Mouse (Mus musculus) liver, embryonic 14.5 days (tissue): ENCODE measurements around the gene Syn2. TPM values are rescaled to one million over a fixed set of nuclear protein-coding genes. Genes with fewer than 3 reads are reported as not detected.

ENCODE experiments used
- ATAC-seq: fragments of 200-750 bp; cut with Nextera tagmentation; 2 replicates; pipeline ENCODE4 v1.8.0; 2017; ENCODE audit warnings: moderate number of reproducible peaks, mild to moderate bottlenecking, moderate library complexity; ENCODE audit not compliant: insufficient read depth
- DNase-seq, 3 experiments: peaks; one replicate each; pipeline ENCODE4 v3.0.0-alpha.2; 2012 to 2013; ENCODE audit warnings: low read depth in 3 of 3, low spot score in 3 of 3
- H3K27ac ChIP-seq: fragments of 300-500 bp; sonication (generic); 2 replicates; pipeline ENCODE4 v1.5.1; 2014; ENCODE audit warnings: moderate library complexity, mild to moderate bottlenecking, control low read depth, inconsistent platforms
- H3K27me3 ChIP-seq: fragments of 300-500 bp; sonication (generic); 2 replicates; pipeline ENCODE4 v1.6.1; 2014; ENCODE audit warnings: mild to moderate bottlenecking, low read length, moderate library complexity; ENCODE audit not compliant: control insufficient read depth, insufficient read depth
- H3K36me3 ChIP-seq: fragments of 300-500 bp; sonication (generic); replicated peaks from 2 replicates; pipeline ENCODE4 v1.6.1; 2014; ENCODE audit warnings: low read depth; ENCODE audit not compliant: control insufficient read depth, insufficient read depth
- H3K4me1 ChIP-seq, 2 experiments: fragments of 200-500 bp in 1 of 2; fragments of 300-500 bp in 1 of 2; sonication (generic) in 1 of 2; replicated peaks; 2 replicates each; pipeline ENCODE4 v1.6.1; 2012 to 2014; ENCODE audit warnings: antibody characterized with exemption in 1 of 2, inconsistent platforms in 1 of 2, low read length in 1 of 2; ENCODE audit not compliant: control insufficient read depth in 2 of 2, insufficient read depth in 2 of 2
- H3K4me2 ChIP-seq: fragments of 300-500 bp; sonication (generic); 2 replicates; pipeline ENCODE4 v1.6.1; 2014; ENCODE audit warnings: low read depth, mild to moderate bottlenecking, control low read depth, moderate library complexity
- H3K4me3 ChIP-seq, 2 experiments: fragments of 200-500 bp in 1 of 2; fragments of 300-500 bp in 1 of 2; sonication (generic) in 1 of 2; 2 replicates each; pipeline ENCODE4 v1.5.1; 2012 to 2014; ENCODE audit warnings: low read depth in 2 of 2, low read length in 2 of 2, mild to moderate bottlenecking in 2 of 2, control low read depth in 1 of 2, inconsistent platforms in 1 of 2, moderate library complexity in 1 of 2; ENCODE audit not compliant: insufficient read depth in 1 of 2
- H3K9ac ChIP-seq: fragments of 300-500 bp; sonication (generic); replicated peaks from 2 replicates; pipeline ENCODE4 v1.6.1; 2014; ENCODE audit warnings: mild to moderate bottlenecking, control low read depth, moderate library complexity
- H3K9me3 ChIP-seq: fragments of 300-500 bp; sonication (generic); 2 replicates; pipeline ENCODE4 v1.6.1; 2016; ENCODE audit warnings: low read length, mixed read lengths; ENCODE audit not compliant: control insufficient read depth
- CTCF ChIP-seq: IDR thresholded peaks from 2 replicates; pipeline ENCODE4 v1.5.1; 2016; ENCODE audit warnings: antibody characterized with exemption, low read depth, control low read depth
- EP300 ChIP-seq: IDR thresholded peaks from 2 replicates; pipeline ENCODE4 v1.6.1; 2016; ENCODE audit warnings: antibody characterized with exemption, low read depth
- WGBS: fragments of 180-500 bp; shearing (Covaris S2); extraction: QIAGEN DNeasy Blood & Tissue Kit; methylation state at CpG from one replicate; pipeline ENCODE4 v1.1.7; 2014; ENCODE audit not compliant: insufficient replicate concordance; 5-methylcytosine and 5-hydroxymethylcytosine counted together
- polyA plus RNA-seq, 2 experiments: library from polyadenylated mRNA; depleted of rRNA in 1 of 2; stranded (reverse) in 1 of 2; unstranded in 1 of 2; fragments of >200 nt; fragmentation: Nextera tagmentation in 1 of 2; extraction: Ambion mirVana in 1 of 2; gene quantifications; 2 replicates each; pipeline versions ENCODE4 v1.2.1 to v1.2.3; 2012 to 2014

The Syn2 gene
- polyA plus RNA-seq, 2 experiments: 0.04 TPM

GRCm38 (mm10) chr6:115273346-115273745, 138.6 kb downstream of the Syn2 start:
- Histone ChIP-seq H3K36me3 (no peaks in the 10 kb centered on the region), H3K4me1 (peaks cover 0 to 3% of the 10 kb centered on the region in 2 experiments; a peak in 1 of 4 replicates), H3K9ac (no peak overlapping the region), H3K4me3 (no peak overlapping the region), H3K27ac (no peak overlapping the region), H3K4me2 (no peak overlapping the region), H3K9me3 (no peaks in the 10 kb centered on the region), H3K27me3 (no peaks in the 10 kb centered on the region)
- 64% methylated on average over 10 of the region's 10 CpGs for WGBS
- ATAC-seq (no peak), DNase-seq (no peak)
- TF ChIP-seq CTCF: no peak
- no peak for TF ChIP-seq EP300

DNA sequence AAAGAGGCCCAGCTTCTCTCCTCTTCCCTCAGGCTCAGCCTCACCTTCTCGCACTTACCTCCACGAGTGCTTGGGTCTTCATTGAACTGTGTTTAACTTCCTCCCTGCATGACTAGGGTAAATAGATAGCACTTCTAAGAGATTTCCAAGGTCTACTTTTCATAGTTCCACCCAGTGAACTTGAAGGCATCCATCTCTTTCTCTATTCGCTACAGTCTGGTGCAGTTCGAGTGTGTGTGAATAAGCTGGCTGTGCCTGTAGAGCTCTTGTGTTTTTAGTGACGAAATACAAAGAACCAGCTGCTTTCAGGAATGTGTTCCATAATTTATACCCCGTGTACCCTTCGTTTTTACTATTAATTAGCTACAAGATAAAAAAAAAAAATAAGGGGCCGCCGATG, 140.0 kb downstream of the Syn2 start:
- 64% methylated on average over 9 of the region's 9 CpGs for WGBS
- Histone ChIP-seq H3K4me2 (no peak overlapping the region), H3K27me3 (no peaks in the 10 kb centered on the region), H3K9ac (no peak overlapping the region), H3K4me1 (peaks cover 0 to 3% of the 10 kb centered on the region in 2 experiments; a peak in 1 of 4 replicates), H3K27ac (no peak overlapping the region), H3K9me3 (no peaks in the 10 kb centered on the region), H3K36me3 (no peaks in the 10 kb centered on the region), H3K4me3 (no peak overlapping the region)
- ATAC-seq: no peak
- DNase-seq: no peak
- TF ChIP-seq EP300: no peak

DNA sequence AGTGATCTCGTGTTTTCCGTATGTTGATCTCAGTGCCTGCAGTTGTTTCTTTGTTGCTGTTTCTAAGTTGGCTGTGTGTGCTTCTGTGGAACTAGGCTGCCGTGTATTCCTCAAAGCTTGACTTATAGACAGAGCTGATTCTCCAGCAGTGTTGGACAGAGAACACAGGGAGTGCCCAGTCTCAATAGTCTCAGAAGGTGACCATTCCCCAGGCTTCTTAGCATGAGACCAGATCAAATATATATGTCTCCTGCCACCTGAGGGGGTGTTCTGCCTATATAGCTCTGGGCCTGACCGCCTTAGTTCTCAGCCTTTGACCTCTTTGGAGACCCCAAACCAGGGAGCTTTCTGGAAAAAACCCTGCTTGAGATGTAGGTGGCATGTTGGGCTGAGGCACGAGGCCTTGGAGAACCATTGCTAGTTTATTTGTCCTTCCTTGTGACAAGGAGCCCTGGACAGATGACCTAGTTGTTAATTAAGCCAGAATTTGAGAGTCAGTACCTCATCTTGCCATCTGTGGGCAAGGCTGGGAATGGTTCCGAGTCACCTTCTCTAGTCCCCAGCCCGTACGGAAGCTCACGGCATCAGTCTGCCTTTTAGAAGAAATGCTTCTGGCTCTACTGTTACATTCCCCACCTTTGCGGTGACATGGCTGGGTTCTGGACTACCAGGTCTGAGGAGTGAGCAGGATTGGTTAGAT, 140.6 kb downstream of the Syn2 start:
- Histone ChIP-seq H3K4me2 (no peak overlapping the region), H3K27me3 (no peaks in the 10 kb centered on the region), H3K4me1 (peaks cover 0 to 3% of the 10 kb centered on the region in 2 experiments; a peak in 1 of 4 replicates), H3K27ac (no peak overlapping the region), H3K4me3 (no peak overlapping the region), H3K9ac (no peak overlapping the region), H3K9me3 (no peaks in the 10 kb centered on the region), H3K36me3 (no peaks in the 10 kb centered on the region)
- DNase-seq (no peak), ATAC-seq (no peak)
- TF ChIP-seq EP300: no peak
- 69% methylated on average over 10 of the region's 10 CpGs for whole genome bisulfite sequencing

- Histone ChIP-seq H3K27me3 (no peaks in the 10 kb centered on the region), H3K4me1 (no peaks in the 10 kb centered on the region), H3K9ac (no peak overlapping the region), H3K27ac (no peak overlapping the region), H3K9me3 (no peaks in the 10 kb centered on the region), H3K4me3 (no peak overlapping the region), H3K36me3 (no peaks in the 10 kb centered on the region), H3K4me2 (no peak overlapping the region)
- DNase-seq: no peak
- no peak for ATAC-seq
- TF ChIP-seq EP300 (no peak), CTCF (no peak)
- 45% methylated on average over 8 of the region's 8 CpGs for WGBS
Measured at GRCm38 (mm10) chr6:115278086-115278485, 143.4 kb downstream of the Syn2 start.

GRCm38 (mm10) chr6:115279639-115280038, 144.9 kb downstream of the Syn2 start:
- H3K9me3 ChIP-seq: no peaks in the 10 kb centered on the region
- H3K4me3 ChIP-seq: no peak overlapping the region
- H3K27me3 ChIP-seq: no peaks in the 10 kb centered on the region
- TF ChIP-seq CTCF (no peak), EP300 (no peak)
- no peaks in the 10 kb centered on the region for H3K36me3 ChIP-seq
- no peak for ATAC-seq
- WGBS: 42% methylated on average over 2 of the region's 2 CpGs
- DNase-seq: no peak
- H3K4me1 ChIP-seq: no peaks in the 10 kb centered on the region
- no peak overlapping the region for H3K4me2 ChIP-seq
- no peak overlapping the region for H3K27ac ChIP-seq
- H3K9ac ChIP-seq: no peak overlapping the region
